Mouse (Mus musculus) megakaryocyte, embryonic 14.5 days (primary cell): ENCODE results near the gene Gm44965. TPM values are rescaled to one million over a fixed set of nuclear protein-coding genes. Genes with fewer than 3 reads are reported as not detected.

Source experiments
- H3K27me3 ChIP-seq: replicated peaks from 2 replicates; pipeline ENCODE3; 2012; ENCODE audit warnings: inconsistent platforms
- H3K36me3 ChIP-seq: replicated peaks from 2 replicates; pipeline ENCODE3; 2012; ENCODE audit warnings: low read length, inconsistent platforms, mixed read lengths
- H3K4me1 ChIP-seq: 2 replicates; pipeline ENCODE4 v1.6.1; 2012; ENCODE audit warnings: inconsistent platforms
- H3K4me3 ChIP-seq: replicated peaks from 2 replicates; pipeline ENCODE3; 2012; ENCODE audit warnings: moderate library complexity, mild to moderate bottlenecking, inconsistent platforms
- H3K9me3 ChIP-seq: 2 replicates; pipeline ENCODE4 v1.6.1; 2012; ENCODE audit warnings: inconsistent platforms
- FLI1 ChIP-seq: IDR thresholded peaks from 2 replicates; pipeline ENCODE4 v1.6.1; 2012; ENCODE audit warnings: low read length, inconsistent platforms, mixed read lengths
- GATA1 ChIP-seq: IDR thresholded peaks from 3 replicates; pipeline ENCODE4 v1.6.1; 2012; ENCODE audit warnings: mixed read lengths, low read length, inconsistent platforms, borderline replicate concordance
- polyA plus RNA-seq: library from polyadenylated mRNA; stranded (reverse); fragments of >175 nt; gene quantifications from 2 replicates; pipeline ENCODE4 v1.2.3, GENCODE M21; 2012; ENCODE audit warnings: low replicate concordance; ENCODE audit not compliant: insufficient read depth

The Gm44965 gene
- polyA plus RNA-seq, 1 experiment = not detected

GRCm38 (mm10) chr6:48623460-48623859, 29.7 kb downstream of the Gm44965 start:
- Histone ChIP-seq H3K36me3 (peaks cover 48% of the 10 kb centered on the region), H3K4me1 (peaks cover 45% of the 10 kb centered on the region), H3K9me3 (peaks cover 11% of the 10 kb centered on the region), H3K4me3 (no peak overlapping the region), H3K27me3 (peaks cover 23% of the 10 kb centered on the region)
- no peak for TF ChIP-seq GATA1
- TF ChIP-seq FLI1 = no peak

GRCm38 (mm10) chr6:48626464-48626863, 32.7 kb downstream of the Gm44965 start, which contains the start of gene AI854703:
Gene AI854703 (plus strand): TSS chr6:48626764.
- H3K4me3 ChIP-seq = peak within 1 kb of the TSS; percentile 92
- H3K9me3 ChIP-seq = peaks cover 12% of the 10 kb centered on the region
- TF ChIP-seq FLI1 (no peak), GATA1 (no peak)
- peaks cover 42% of the 10 kb centered on the region for H3K36me3 ChIP-seq
- H3K4me1 ChIP-seq = peaks cover 51% of the 10 kb centered on the region
- peaks cover 32% of the 10 kb centered on the region for H3K27me3 ChIP-seq

- peaks cover 32% of the 10 kb centered on the region for H3K27me3 ChIP-seq
- H3K4me3 ChIP-seq = peak overlapping the region; percentile 92
Measured at GRCm38 (mm10) chr6:48626984-48627383, 33.2 kb downstream of the Gm44965 start.

GRCm38 (mm10) chr6:48627511-48627924, 33.8 kb downstream of the Gm44965 start:
- H3K27me3 ChIP-seq = peaks cover 32% of the 10 kb centered on the region
- H3K4me3 ChIP-seq = peak overlapping the region; percentile 92
- peaks cover 43% of the 10 kb centered on the region for H3K4me1 ChIP-seq
- H3K36me3 ChIP-seq = peaks cover 44% of the 10 kb centered on the region
- TF ChIP-seq FLI1 (no peak), GATA1 (no peak)
- peaks cover 12% of the 10 kb centered on the region for H3K9me3 ChIP-seq

More at GRCm38 (mm10) chr6:48626984-48627383, 33.2 kb downstream of the Gm44965 start:
- no peak for TF ChIP-seq GATA1
- TF ChIP-seq FLI1 = no peak
- peaks cover 48% of the 10 kb centered on the region for H3K4me1 ChIP-seq
- peaks cover 12% of the 10 kb centered on the region for H3K9me3 ChIP-seq
- H3K36me3 ChIP-seq = peaks cover 42% of the 10 kb centered on the region

GRCm38 (mm10) chr6:48628377-48628776, 34.6 kb downstream of the Gm44965 start:
- Histone ChIP-seq H3K27me3 (peaks cover 32% of the 10 kb centered on the region), H3K36me3 (peaks cover 38% of the 10 kb centered on the region), H3K4me1 (peaks cover 43% of the 10 kb centered on the region), H3K9me3 (peaks cover 12% of the 10 kb centered on the region), H3K4me3 (no peak overlapping the region)
- no peak for TF ChIP-seq FLI1
- no peak for TF ChIP-seq GATA1

GRCm38 (mm10) chr6:48628808-48629660, 35.3 kb downstream of the Gm44965 start:
- H3K4me1 ChIP-seq = peaks cover 46% of the 10 kb centered on the region
- no peak for TF ChIP-seq FLI1
- H3K9me3 ChIP-seq = peaks cover 12% of the 10 kb centered on the region
- H3K27me3 ChIP-seq = peaks cover 32% of the 10 kb centered on the region
- peaks cover 35% of the 10 kb centered on the region for H3K36me3 ChIP-seq
- peak overlapping the region; percentile 77 for H3K4me3 ChIP-seq

- H3K4me1 ChIP-seq = peaks cover 52% of the 10 kb centered on the region
- H3K9me3 ChIP-seq = peaks cover 12% of the 10 kb centered on the region
- H3K4me3 ChIP-seq = peak overlapping the region; percentile 77
- H3K27me3 ChIP-seq = peaks cover 32% of the 10 kb centered on the region
- H3K36me3 ChIP-seq = peaks cover 35% of the 10 kb centered on the region
- no peak for TF ChIP-seq GATA1
- no peak for TF ChIP-seq FLI1
Measured at GRCm38 (mm10) chr6:48629661-48630034, 35.9 kb downstream of the Gm44965 start.

- Histone ChIP-seq H3K27me3 (peaks cover 27% of the 10 kb centered on the region), H3K9me3 (peaks cover 12% of the 10 kb centered on the region), H3K4me3 (no peak overlapping the region), H3K36me3 (peaks cover 35% of the 10 kb centered on the region), H3K4me1 (peaks cover 64% of the 10 kb centered on the region)
- no peak for TF ChIP-seq FLI1
- TF ChIP-seq GATA1 = no peak
Measured at GRCm38 (mm10) chr6:48630831-48631230, 37.1 kb downstream of the Gm44965 start.

GRCm38 (mm10) chr6:48635105-48635504, 41.4 kb downstream of the Gm44965 start:
- H3K27me3 ChIP-seq = no peaks in the 10 kb centered on the region
- no peak overlapping the region for H3K4me3 ChIP-seq
- TF ChIP-seq GATA1 = no peak
- peaks cover 24% of the 10 kb centered on the region for H3K36me3 ChIP-seq
- no peaks in the 10 kb centered on the region for H3K9me3 ChIP-seq
- H3K4me1 ChIP-seq = peaks cover 76% of the 10 kb centered on the region

- Histone ChIP-seq H3K9me3 (no peaks in the 10 kb centered on the region), H3K4me3 (peak overlapping the region; percentile 6)
Measured at GRCm38 (mm10) chr6:48636515-48636914, 42.8 kb downstream of the Gm44965 start.

More at GRCm38 (mm10) chr6:48636515-48636914, 42.8 kb downstream of the Gm44965 start:
- peaks cover 80% of the 10 kb centered on the region for H3K4me1 ChIP-seq
- no peaks in the 10 kb centered on the region for H3K27me3 ChIP-seq
- peaks cover 11% of the 10 kb centered on the region for H3K36me3 ChIP-seq
- TF ChIP-seq GATA1 (no peak), FLI1 (no peak)
